Mouse (Mus musculus) lung, postnatal 0 days (tissue): ENCODE results near the gene Nck1. TPM values are rescaled to one million over a fixed set of nuclear protein-coding genes. Genes with fewer than 3 reads are reported as not detected.

Experiments used
- ATAC-seq: fragments of 200-750 bp; cut with Nextera tagmentation; 2 replicates; pipeline ENCODE4 v1.8.0; 2017; ENCODE audit warnings: moderate library complexity
- DNase-seq: peaks from one replicate; pipeline ENCODE4 v3.0.0-alpha.2; 2016; ENCODE audit warnings: low spot score
- H3K27ac ChIP-seq: fragments of 300-500 bp; sonication (generic); 2 replicates; pipeline ENCODE4 v1.5.1; 2014; ENCODE audit warnings: antibody characterized with exemption, mild to moderate bottlenecking, low read length, mixed read lengths
- H3K27me3 ChIP-seq: fragments of 300-500 bp; sonication (generic); replicated peaks from 2 replicates; pipeline ENCODE4 v1.6.1; 2014; ENCODE audit warnings: low read length, mixed read lengths; ENCODE audit not compliant: insufficient read depth
- H3K36me3 ChIP-seq: fragments of 300-500 bp; sonication (generic); 2 replicates; pipeline ENCODE4 v1.6.1; 2014; ENCODE audit warnings: low read length, mixed read lengths; ENCODE audit not compliant: insufficient read depth
- H3K4me1 ChIP-seq: fragments of 300-500 bp; sonication (generic); 2 replicates; pipeline ENCODE4 v1.6.1; 2014; ENCODE audit warnings: antibody characterized with exemption, low read depth, low read length, mixed read lengths; ENCODE audit not compliant: insufficient read depth
- H3K4me2 ChIP-seq: fragments of 300-500 bp; sonication (generic); replicated peaks from 2 replicates; pipeline ENCODE4 v1.6.1; 2014; ENCODE audit warnings: low read depth, mild to moderate bottlenecking, low read length, moderate library complexity, mixed read lengths
- H3K4me3 ChIP-seq: fragments of 300-500 bp; sonication (generic); 2 replicates; pipeline ENCODE4 v1.5.1; 2014; ENCODE audit warnings: low read depth, low read length
- H3K9ac ChIP-seq: fragments of 300-500 bp; sonication (generic); replicated peaks from 2 replicates; pipeline ENCODE4 v1.6.1; 2014; ENCODE audit warnings: low read depth, mild to moderate bottlenecking
- H3K9me3 ChIP-seq: fragments of 300-500 bp; sonication (generic); 2 replicates; pipeline ENCODE4 v1.6.1; 2016; ENCODE audit warnings: low read length, mixed read lengths
- CTCF ChIP-seq: IDR thresholded peaks from 2 replicates; pipeline ENCODE4 v1.5.1; 2016; ENCODE audit warnings: antibody characterized with exemption, mild to moderate bottlenecking
- EP300 ChIP-seq: IDR thresholded peaks from 2 replicates; pipeline ENCODE4 v1.6.1; 2016; ENCODE audit warnings: antibody characterized with exemption, mild to moderate bottlenecking, control low read depth
- WGBS: fragments of 180-500 bp; shearing (Covaris S2); extraction: QIAGEN DNeasy Blood & Tissue Kit; methylation state at CpG from one replicate; pipeline ENCODE4 v1.1.7; 2014; 5-methylcytosine and 5-hydroxymethylcytosine counted together
- polyA plus RNA-seq: library from polyadenylated mRNA; unstranded; fragments of >200 nt; fragmentation: Nextera tagmentation; extraction: Ambion mirVana; gene quantifications from 2 replicates; pipeline ENCODE4 v1.2.1, GENCODE M21; 2015

Gene Nck1
- polyA plus RNA-seq, 1 experiment from 2014 or later, result 77.9 TPM

DNA sequence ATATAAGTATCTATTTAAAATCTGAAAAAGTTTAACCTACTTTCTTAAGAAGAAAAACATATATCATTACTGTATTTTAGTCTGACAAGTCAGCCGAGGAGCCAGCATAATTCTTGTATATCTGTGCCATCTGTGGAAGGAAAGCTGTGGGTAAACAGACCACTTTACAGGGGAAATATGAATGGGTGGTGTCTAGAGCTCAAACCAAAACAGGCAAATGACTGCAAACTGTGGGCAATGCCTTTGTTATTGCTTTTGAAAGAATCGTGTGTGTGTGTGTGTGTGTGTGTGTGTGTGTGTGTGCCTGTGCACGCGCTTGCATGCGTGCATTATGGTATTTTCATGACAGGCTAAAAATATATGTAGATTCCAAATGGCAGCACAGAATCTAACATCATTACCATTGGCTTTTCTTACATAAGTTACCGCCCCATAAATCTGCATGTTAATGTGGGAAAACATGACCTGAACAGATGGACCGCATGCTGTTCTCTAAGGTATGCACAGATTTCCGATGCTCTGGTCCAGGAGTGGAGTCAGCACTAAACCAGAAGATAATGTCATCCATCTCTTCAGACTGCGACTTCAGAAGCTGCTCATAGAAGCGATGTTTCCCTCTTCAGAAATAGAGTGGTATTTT is 14.4 kb upstream of the Nck1 start:
- H3K4me1 ChIP-seq, result no peaks in the 10 kb centered on the region
- no peak overlapping the region for H3K4me3 ChIP-seq
- H3K27ac ChIP-seq, result no peak overlapping the region
- no peaks in the 10 kb centered on the region for H3K27me3 ChIP-seq
- 80% methylated on average over 10 of the region's 10 CpGs for WGBS
- ATAC-seq (no peak), DNase-seq (peak; percentile 9)
- no peaks in the 10 kb centered on the region for H3K9me3 ChIP-seq
- TF ChIP-seq EP300 (peak; percentile 40; the same call in 1 of the 2 replicates), CTCF (no peak)
- H3K36me3 ChIP-seq, result no peaks in the 10 kb centered on the region
- no peak overlapping the region for H3K4me2 ChIP-seq
- H3K9ac ChIP-seq, result no peak overlapping the region

- Histone ChIP-seq H3K4me3 (no peak overlapping the region), H3K9ac (no peak overlapping the region), H3K27me3 (no peaks in the 10 kb centered on the region), H3K36me3 (no peaks in the 10 kb centered on the region), H3K4me2 (no peak overlapping the region), H3K27ac (no peak overlapping the region), H3K9me3 (no peaks in the 10 kb centered on the region), H3K4me1 (no peaks in the 10 kb centered on the region)
- TF ChIP-seq EP300, result no peak
- TF ChIP-seq CTCF, result no peak
- ATAC-seq (no peak), DNase-seq (no peak)
These were observed 13.1 kb upstream of the Nck1 start for GRCm38 (mm10) chr9:100558991-100559390.

DNA sequence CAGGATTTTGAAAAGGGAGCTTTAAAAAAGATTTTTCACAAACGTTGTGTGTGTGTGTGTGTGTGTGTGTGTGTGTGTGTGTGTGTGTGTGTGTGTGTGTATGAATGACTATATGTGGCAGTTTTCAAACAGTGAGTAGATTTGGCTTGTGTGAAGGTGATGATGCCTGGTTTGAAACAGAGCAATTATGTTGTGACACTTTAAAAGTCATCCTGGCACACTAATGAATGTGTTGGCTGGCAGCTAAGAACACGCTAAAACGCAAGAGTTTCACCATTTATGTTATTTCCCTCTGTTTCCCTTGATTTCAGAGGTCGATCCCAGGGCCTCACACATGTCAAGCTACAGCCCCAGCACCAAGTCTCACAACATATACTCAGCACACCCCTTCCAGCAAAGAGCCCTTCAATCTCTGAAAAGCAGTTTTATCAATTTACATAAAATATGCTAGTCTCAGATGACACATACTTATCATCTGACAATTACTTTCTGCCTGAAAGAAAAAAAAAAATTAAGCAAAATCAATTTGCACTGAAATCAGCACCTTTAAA is 12.2 kb upstream of the Nck1 start:
- Histone ChIP-seq H3K27ac (no peak overlapping the region), H3K9ac (no peak overlapping the region), H3K36me3 (no peaks in the 10 kb centered on the region), H3K9me3 (no peaks in the 10 kb centered on the region), H3K4me1 (no peaks in the 10 kb centered on the region), H3K27me3 (no peaks in the 10 kb centered on the region), H3K4me3 (no peak overlapping the region), H3K4me2 (no peak overlapping the region)
- TF ChIP-seq CTCF (no peak), EP300 (no peak)
- DNase-seq (no peak), ATAC-seq (no peak)
- 78% methylated on average over 4 of the region's 4 CpGs for WGBS

DNA sequence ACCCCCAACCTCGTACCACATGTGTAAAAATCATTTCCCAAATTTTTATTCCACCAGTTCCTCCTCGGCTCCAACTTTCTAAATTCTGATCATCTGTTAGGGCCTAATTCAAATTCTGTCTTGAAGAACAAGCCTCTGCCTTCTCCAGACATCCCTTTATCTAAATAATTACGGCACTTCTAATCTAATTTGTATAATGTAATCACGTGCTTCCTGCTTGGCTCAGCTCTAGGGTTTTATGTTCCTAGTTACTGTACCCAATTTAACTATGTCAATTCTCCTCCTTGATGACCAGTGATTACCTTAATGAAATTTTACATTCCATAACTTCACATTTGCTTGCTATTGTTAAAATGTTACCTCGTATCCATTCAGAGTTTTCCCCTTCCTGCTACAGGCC is 9.8 kb upstream of the Nck1 start:
- Histone ChIP-seq H3K9ac (no peak overlapping the region), H3K4me3 (no peak overlapping the region), H3K4me1 (no peaks in the 10 kb centered on the region), H3K4me2 (no peak overlapping the region), H3K9me3 (no peaks in the 10 kb centered on the region), H3K36me3 (no peaks in the 10 kb centered on the region), H3K27ac (no peak overlapping the region), H3K27me3 (no peaks in the 10 kb centered on the region)
- ATAC-seq (no peak), DNase-seq (no peak)
- WGBS, result 45% methylated on average over 5 of the region's 5 CpGs
- TF ChIP-seq EP300 (no peak), CTCF (no peak)

DNA sequence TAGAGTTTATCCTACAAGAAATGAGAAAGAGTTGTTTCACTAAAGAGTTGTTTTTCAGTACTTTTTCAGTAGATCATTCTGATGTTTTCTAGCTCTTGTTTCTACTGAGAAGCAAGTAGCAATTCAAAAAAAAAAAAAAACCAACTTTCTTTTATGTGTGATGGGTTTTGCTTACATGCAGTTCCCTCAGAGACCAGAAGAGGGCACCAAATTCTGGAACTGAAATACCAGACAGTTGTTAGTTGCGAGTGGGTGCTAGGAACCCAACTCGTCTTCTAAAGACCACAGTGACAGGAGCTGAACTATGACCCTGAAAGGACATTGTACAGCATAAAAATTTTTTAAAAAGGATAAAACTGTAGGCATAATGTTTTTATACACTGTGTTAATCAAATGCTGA is 2.4 kb upstream of the Nck1 start:
- TF ChIP-seq EP300, result peak; percentile 42; the same call in 1 of the 2 replicates
- peak; percentile 67 for TF ChIP-seq CTCF
- Histone ChIP-seq H3K9me3 (peaks cover 5% of the 10 kb centered on the region; the same call in 1 of the 2 replicates), H3K27ac (no peak overlapping the region), H3K4me1 (peaks cover 6% of the 10 kb centered on the region; the same call in 1 of the 2 replicates), H3K27me3 (no peaks in the 10 kb centered on the region), H3K36me3 (no peaks in the 10 kb centered on the region; the same call in 1 of the 2 replicates), H3K4me3 (no peak overlapping the region), H3K9ac (no peak overlapping the region), H3K4me2 (no peak overlapping the region)
- WGBS, result 98% methylated on average over 2 of the region's 2 CpGs
- DNase-seq (no peak), ATAC-seq (no peak)

- peak overlapping the region; percentile 89 for H3K27ac ChIP-seq
- TF ChIP-seq CTCF (no peak; the same call in 1 of the 2 replicates), EP300 (no peak)
- peaks cover 5% of the 10 kb centered on the region; the same call in 1 of the 2 replicates for H3K9me3 ChIP-seq
- H3K4me1 ChIP-seq, result peaks cover 6% of the 10 kb centered on the region; the same call in 1 of the 2 replicates
- peak overlapping the region; percentile 87 for H3K9ac ChIP-seq
- H3K27me3 ChIP-seq, result no peaks in the 10 kb centered on the region
- no peaks in the 10 kb centered on the region; the same call in 1 of the 2 replicates for H3K36me3 ChIP-seq
- ATAC-seq (peak; percentile 10; the same call in 1 of the 2 replicates), DNase-seq (peak; percentile 67)
- H3K4me2 ChIP-seq, result peak overlapping the region; percentile 72
- 7% methylated on average over 9 of the region's 9 CpGs for WGBS
- H3K4me3 ChIP-seq, result peak overlapping the region; percentile 94
These were observed 618 bp upstream of the Nck1 start for GRCm38 (mm10) chr9:100546594-100546910.
